8 mouse cellular contexts compared by ENCODE assay signal in the genomic region with DNA sequence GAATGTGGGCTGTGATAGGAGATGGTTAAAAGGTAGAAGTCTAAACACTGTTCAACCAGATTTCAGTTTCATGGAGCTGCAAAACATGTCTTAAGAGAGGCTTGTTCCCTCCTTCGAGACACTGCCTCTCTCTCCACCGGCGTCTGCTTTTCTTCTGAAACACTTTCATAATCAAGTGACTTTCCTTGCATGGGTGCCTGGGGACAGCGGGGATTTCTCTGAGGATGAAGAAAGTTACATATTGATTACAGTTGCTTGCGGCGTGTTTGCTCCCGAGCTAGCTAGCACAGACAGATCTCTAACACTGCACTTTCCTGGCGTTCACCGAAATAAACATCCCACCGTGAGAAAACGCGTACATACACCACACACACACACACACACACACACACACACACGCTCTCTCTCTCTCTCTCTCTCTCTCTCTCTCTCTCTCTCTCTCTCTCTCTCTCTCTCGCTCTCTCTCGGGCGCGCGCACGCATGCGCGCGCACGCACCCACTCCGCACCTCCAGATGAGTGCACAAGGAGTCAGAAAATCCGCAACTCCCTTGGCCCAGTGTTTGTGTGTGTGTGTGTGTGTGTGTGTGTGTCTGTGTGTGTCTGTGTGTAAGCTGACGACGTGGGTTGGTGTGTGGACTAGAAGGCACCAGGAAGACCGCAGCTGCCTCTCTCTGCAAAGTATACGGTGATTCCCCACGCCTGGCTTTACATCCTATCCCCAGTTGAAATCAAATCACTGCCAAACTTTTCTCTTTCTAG. TPM values are rescaled to one million over a fixed set of nuclear protein-coding genes. Genes with fewer than 3 reads are reported as not detected.
DNase-seq lines count a peak whose midpoint lies in the region; ATAC-seq lines count a peak whose summit lies in the region.

No protein-coding gene starts in this region.

- H3K27ac ChIP-seq in forebrain, embryonic 11.5 days (ENCODE audit: low read depth, low read length): peak overlapping the region; percentile 82
- peak overlapping the region; percentile 94 for H3K27ac ChIP-seq in hindbrain, embryonic 15.5 days (replicated peaks)
- peak overlapping the region; percentile 72 for H3K27ac ChIP-seq in midbrain, embryonic 11.5 days (ENCODE audit: low read depth, low read length)

- peaks cover 14% of the 10 kb centered on the region for H3K27me3 ChIP-seq in forebrain, embryonic 11.5 days (ENCODE audit: control insufficient read depth, insufficient read depth, low read length)
- H3K27me3 ChIP-seq in hindbrain, embryonic 15.5 days: no peaks in the 10 kb centered on the region
- peaks cover 16% of the 10 kb centered on the region for H3K27me3 ChIP-seq in midbrain, embryonic 11.5 days (ENCODE audit: control insufficient read depth, insufficient read depth, low read length)

- H3K36me3 ChIP-seq in forebrain, embryonic 11.5 days (ENCODE audit: control insufficient read depth, insufficient read depth, low read length): no peaks in the 10 kb centered on the region
- H3K36me3 ChIP-seq in hindbrain, embryonic 15.5 days: no peaks in the 10 kb centered on the region
- H3K36me3 ChIP-seq in midbrain, embryonic 11.5 days (ENCODE audit: control insufficient read depth, insufficient read depth, low read length): no peaks in the 10 kb centered on the region

- H3K4me1 ChIP-seq in forebrain, embryonic 11.5 days (replicated peaks; ENCODE audit: control insufficient read depth, insufficient read depth, low read length): peaks cover 4% of the 10 kb centered on the region; the same call in 1 of the 2 replicates
- peaks cover 13% of the 10 kb centered on the region for H3K4me1 ChIP-seq in hindbrain, embryonic 15.5 days (replicated peaks)
- H3K4me1 ChIP-seq in midbrain, embryonic 11.5 days (ENCODE audit: control insufficient read depth, insufficient read depth, low read length): peaks cover 4% of the 10 kb centered on the region; the same call in 1 of the 2 replicates

- peak overlapping the region; percentile 64 for H3K9ac ChIP-seq in forebrain, embryonic 11.5 days (ENCODE audit: low read length)
- H3K9ac ChIP-seq in hindbrain, embryonic 15.5 days: peak overlapping the region; percentile 62
- peak overlapping the region; percentile 61 for H3K9ac ChIP-seq in midbrain, embryonic 11.5 days (ENCODE audit: low read length)

- WGBS in forebrain, embryonic 11.5 days: under 1% methylated on average over 24 of the region's 30 CpGs
- under 1% methylated on average over 30 of the region's 30 CpGs for WGBS in hindbrain, embryonic 15.5 days
- WGBS in midbrain, embryonic 11.5 days: 0% methylated on average over 25 of the region's 30 CpGs

- DNase-seq in CD4-positive, CD25-positive, alpha-beta regulatory T cell, adult 2 months (ENCODE audit: low read depth, low spot score): peak; percentile 1
- DNase-seq in forebrain, embryonic 11.5 days (ENCODE audit: low spot score): peak; percentile 55
- DNase-seq in left cerebral cortex, adult 8-10 months (ENCODE audit: low spot score in 2 of 2): peak; percentile 36 to 41
- peak; percentile 98 for DNase-seq in midbrain, embryonic 11.5 days (ENCODE audit: low spot score, missing footprints)
- DNase-seq in testis, postnatal 10 days (ENCODE audit: low spot score): peak; percentile 39
- no peak for DNase-seq in natural killer cell, adult 2 months (ENCODE audit: low spot score in 2 of 2)

- peak overlapping the region; percentile 94 for H3K4me2 ChIP-seq in forebrain, embryonic 11.5 days (ENCODE audit: low read depth, low read length, severe bottlenecking)
- H3K4me2 ChIP-seq in hindbrain, embryonic 15.5 days: peak overlapping the region; percentile 87
- peak overlapping the region; percentile 88 for H3K4me2 ChIP-seq in midbrain, embryonic 11.5 days

- H3K9me3 ChIP-seq in forebrain, embryonic 11.5 days (ENCODE audit: control insufficient read depth, low read length): no peaks in the 10 kb centered on the region
- H3K9me3 ChIP-seq in hindbrain, embryonic 15.5 days: no peaks in the 10 kb centered on the region
- H3K9me3 ChIP-seq in midbrain, embryonic 11.5 days (ENCODE audit: control insufficient read depth, low read length): no peaks in the 10 kb centered on the region

- peak; percentile 30 for ATAC-seq in activated CD4-positive, CD25-positive, alpha-beta regulatory T cell, adult 4 months
- peak; percentile 45 for ATAC-seq in forebrain, embryonic 11.5 days (replicated peaks; ENCODE audit: low FRiP score)
- ATAC-seq in hindbrain, embryonic 15.5 days (ENCODE audit: low FRiP score, low read depth): peak; percentile 66
- ATAC-seq in midbrain, embryonic 11.5 days (ENCODE audit: low FRiP score): peak; percentile 54

- peak overlapping the region; percentile 54 for H3K4me3 ChIP-seq in forebrain, embryonic 11.5 days (ENCODE audit: low read depth, low read length)
- H3K4me3 ChIP-seq in hindbrain, embryonic 15.5 days: peak overlapping the region; percentile 82
- H3K4me3 ChIP-seq in midbrain, embryonic 11.5 days (ENCODE audit: low read depth, low read length): peak overlapping the region; percentile 53

RNA-seq across cellular contexts. Expression of gene Pcdh17, which starts 0.7 kb away (rescaled TPM):
- polyA plus RNA-seq in activated CD4-positive, CD25-positive, alpha-beta regulatory T cell, adult 4 months (2017; shearing (Covaris generic)): under 1 TPM; 0.04 to 0.36 TPM
- 7.3 and 8.7 TPM in 2 replicates for polyA plus RNA-seq in forebrain, embryonic 11.5 days (2014; fragmentation: Nextera tagmentation; extraction: Ambion mirVana)
- polyA plus RNA-seq in hindbrain, embryonic 15.5 days (2015; fragmentation: Nextera tagmentation; extraction: Ambion mirVana): 31.3 and 35.6 TPM in 2 replicates
- 10 to 100 TPM; 30.6 to 37.8 (median 32.7) TPM for total RNA-seq in left cerebral cortex, adult 8-10 months (2022)
- polyA plus RNA-seq in midbrain, embryonic 11.5 days (2014; fragmentation: Nextera tagmentation; extraction: Ambion mirVana): 3.3 and 4.3 TPM in 2 replicates

Comparison
In these comparisons a context has a peak if more than half of its experiments do, and no peak if none do; other contexts are left out.
1. DNase-seq: peak in CD4-positive, CD25-positive, alpha-beta regulatory T cell, adult 2 months (single experiment), forebrain, embryonic 11.5 days (single experiment), left cerebral cortex, adult 8-10 months (2 of 2), midbrain, embryonic 11.5 days (single experiment) and testis, postnatal 10 days (single experiment); none in natural killer cell, adult 2 months (0 of 2).
2. Peak in every context shown above with its lines, with median percentiles within 50 percentile points of each other: ATAC-seq, H3K27ac ChIP-seq, H3K4me2 ChIP-seq, H3K4me3 ChIP-seq and H3K9ac ChIP-seq.